Mouse (Mus musculus): ENCODE data around the gene Mypn.

GRCm38 (mm10) chr10:63126116-63126515, 77.6 kb downstream of the Mypn start:
- TF ChIP-seq CTCF (IDR thresholded peaks at IDR 0.05; ENCODE audit: low read depth) (no peak), EP300 (optimal IDR thresholded peaks at IDR 0.05) (no peak)
